Mouse (Mus musculus) embryonic facial prominence, embryonic 15.5 days (tissue): ENCODE results near the gene Mcu. TPM values are rescaled to one million over a fixed set of nuclear protein-coding genes. Genes with fewer than 3 reads are reported as not detected.

Experiments
- ATAC-seq: fragments of 200-750 bp; cut with Nextera tagmentation; 2 replicates; pipeline ENCODE4 v1.8.0; 2017; ENCODE audit warnings: low read depth, moderate TSS enrichment; ENCODE audit not compliant: insufficient number of reproducible peaks, low FRiP score, low TSS enrichment
- H3K27ac ChIP-seq: fragments of 300-500 bp; sonication (generic); replicated peaks from 2 replicates; pipeline ENCODE4 v1.5.1; 2015; ENCODE audit warnings: mild to moderate bottlenecking, inconsistent platforms
- H3K27me3 ChIP-seq: fragments of 300-500 bp; sonication (generic); 2 replicates; pipeline ENCODE4 v1.6.1; 2015; ENCODE audit warnings: inconsistent platforms
- H3K36me3 ChIP-seq: fragments of 300-500 bp; sonication (generic); 2 replicates; pipeline ENCODE4 v1.6.1; 2015; ENCODE audit warnings: mild to moderate bottlenecking, inconsistent platforms
- H3K4me1 ChIP-seq: fragments of 300-500 bp; sonication (generic); 2 replicates; pipeline ENCODE4 v1.6.1; 2015; ENCODE audit warnings: inconsistent platforms
- H3K4me2 ChIP-seq: fragments of 300-500 bp; sonication (generic); replicated peaks from 2 replicates; pipeline ENCODE4 v1.6.1; 2015; ENCODE audit warnings: mild to moderate bottlenecking, inconsistent platforms
- H3K4me3 ChIP-seq: fragments of 300-500 bp; sonication (generic); replicated peaks from 2 replicates; pipeline ENCODE4 v1.5.1; 2015; ENCODE audit warnings: mild to moderate bottlenecking, inconsistent platforms
- H3K9ac ChIP-seq: fragments of 300-500 bp; sonication (generic); 2 replicates; pipeline ENCODE4 v1.6.1; 2015; ENCODE audit warnings: inconsistent platforms
- H3K9me3 ChIP-seq: fragments of 300-500 bp; sonication (generic); replicated peaks from 2 replicates; pipeline ENCODE4 v1.6.1; 2016; ENCODE audit warnings: inconsistent platforms
- WGBS: fragments of 180-500 bp; shearing (Covaris S2); methylation state at CpG from one replicate; pipeline ENCODE4 v1.1.7; 2015; 5-methylcytosine and 5-hydroxymethylcytosine counted together
- polyA plus RNA-seq: library from polyadenylated mRNA; unstranded; fragments of >200 nt; fragmentation: Nextera tagmentation; extraction: Ambion mirVana; gene quantifications from 2 replicates; pipeline ENCODE4 v1.2.1, GENCODE M21; 2015

Mcu gene
- polyA plus RNA-seq, 1 experiment from 2014 or later: 40.7 TPM

DNA sequence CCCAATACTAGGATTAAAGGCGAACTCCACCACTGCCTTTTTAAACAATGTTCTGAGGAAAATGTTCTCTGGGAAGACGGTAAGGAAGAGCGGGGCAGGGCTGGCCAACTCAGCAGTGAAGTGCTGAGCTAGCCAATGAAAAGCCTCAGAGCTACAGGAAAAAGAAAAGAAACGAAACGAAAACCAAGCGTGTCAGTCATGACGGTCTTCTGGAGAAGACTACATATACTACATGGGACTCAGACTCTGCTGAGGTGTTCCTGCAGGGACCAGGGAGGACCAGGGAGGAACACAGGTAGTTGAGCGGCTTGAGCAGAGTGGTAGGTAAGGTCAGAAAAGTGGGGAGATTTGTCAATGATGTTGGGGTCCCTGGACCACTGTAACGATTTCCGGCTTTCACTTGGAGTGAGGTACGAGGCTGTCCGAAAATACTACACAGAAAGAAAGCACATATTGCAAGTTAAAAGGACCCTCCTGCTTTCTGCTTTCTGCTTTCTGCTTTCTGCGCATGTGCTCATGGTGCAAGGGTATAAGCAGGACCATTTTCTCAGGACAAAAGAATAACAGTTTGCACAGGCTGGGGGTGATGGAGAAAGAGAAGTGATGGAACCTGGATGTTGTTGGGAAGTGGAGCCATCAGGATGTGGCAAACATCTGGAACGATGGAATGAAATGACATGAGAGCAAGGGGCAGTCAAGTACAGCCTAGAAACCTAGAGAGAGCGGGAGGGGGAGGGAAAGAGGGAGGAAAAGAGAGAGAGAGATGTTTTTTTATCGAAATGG is 20.4 kb upstream of the Mcu start:
- H3K27me3 ChIP-seq: no peaks in the 10 kb centered on the region
- peak; percentile 39; the same call in 1 of the 2 replicates for ATAC-seq
- H3K9me3 ChIP-seq: no peaks in the 10 kb centered on the region
- H3K4me3 ChIP-seq: peak overlapping the region; percentile 33
- H3K36me3 ChIP-seq: no peaks in the 10 kb centered on the region
- H3K9ac ChIP-seq: no peak overlapping the region
- 47% methylated on average over 16 of the region's 16 CpGs for WGBS
- peaks cover 18% of the 10 kb centered on the region; the same call in 1 of the 2 replicates for H3K4me1 ChIP-seq
- peak overlapping the region; percentile 30 for H3K4me2 ChIP-seq
- H3K27ac ChIP-seq: peak overlapping the region; percentile 82

DNA sequence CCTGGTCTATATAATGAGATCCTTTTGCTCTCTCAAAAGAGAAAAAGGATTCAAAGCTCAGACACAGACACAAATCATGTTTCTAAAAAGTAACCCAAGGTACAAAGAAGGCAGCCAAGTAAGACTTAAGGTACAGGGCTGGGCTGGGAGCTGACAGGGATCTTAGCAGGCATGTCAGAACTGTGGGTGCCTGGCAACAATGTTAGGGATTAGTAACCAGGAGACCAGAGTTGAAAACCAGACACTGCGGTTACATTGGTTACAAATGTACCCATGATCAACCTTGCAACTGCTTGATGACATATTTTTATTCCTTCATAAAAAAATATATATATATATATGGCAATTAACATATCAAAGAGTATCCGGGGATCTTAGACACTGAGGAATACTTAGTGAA is 19.6 kb upstream of the Mcu start:
- ATAC-seq: no peak
- 70% methylated on average over 2 of the region's 2 CpGs for WGBS
- no peak overlapping the region; the same call in 1 of the 2 replicates for H3K27ac ChIP-seq

DNA sequence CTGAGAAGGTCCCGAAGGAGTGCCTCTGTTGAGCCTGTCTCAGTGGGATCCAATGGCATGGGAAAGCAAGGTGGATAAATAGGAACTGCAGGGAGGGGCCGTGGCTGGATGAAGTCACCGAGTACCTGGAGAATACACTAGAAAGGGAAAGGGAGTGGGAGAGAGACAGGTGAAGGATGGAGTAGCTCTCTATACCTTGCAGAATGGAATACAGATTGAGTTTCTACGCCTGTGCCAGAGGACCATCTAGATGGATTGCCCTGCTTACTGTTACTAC is 13.0 kb upstream of the Mcu start:
- H3K9ac ChIP-seq: no peak overlapping the region
- ATAC-seq: no peak
- no peak overlapping the region for H3K27ac ChIP-seq
- no peak overlapping the region for H3K4me3 ChIP-seq
- H3K4me2 ChIP-seq: no peak overlapping the region
- WGBS: 82% methylated on average over 4 of the region's 4 CpGs
- no peaks in the 10 kb centered on the region for H3K36me3 ChIP-seq
- no peaks in the 10 kb centered on the region for H3K9me3 ChIP-seq
- H3K27me3 ChIP-seq: no peaks in the 10 kb centered on the region
- H3K4me1 ChIP-seq: 0 out of 2 replicates have a peak, but pooled peaks cover 3% of the 10 kb centered on the region

More for the DNA sequence above, 19.6 kb upstream of the Mcu start:
- Histone ChIP-seq H3K4me2 (no peak overlapping the region), H3K4me3 (no peak overlapping the region), H3K9me3 (no peaks in the 10 kb centered on the region), H3K9ac (no peak overlapping the region), H3K4me1 (peaks cover 18% of the 10 kb centered on the region; the same call in 1 of the 2 replicates), H3K36me3 (no peaks in the 10 kb centered on the region), H3K27me3 (no peaks in the 10 kb centered on the region)

DNA sequence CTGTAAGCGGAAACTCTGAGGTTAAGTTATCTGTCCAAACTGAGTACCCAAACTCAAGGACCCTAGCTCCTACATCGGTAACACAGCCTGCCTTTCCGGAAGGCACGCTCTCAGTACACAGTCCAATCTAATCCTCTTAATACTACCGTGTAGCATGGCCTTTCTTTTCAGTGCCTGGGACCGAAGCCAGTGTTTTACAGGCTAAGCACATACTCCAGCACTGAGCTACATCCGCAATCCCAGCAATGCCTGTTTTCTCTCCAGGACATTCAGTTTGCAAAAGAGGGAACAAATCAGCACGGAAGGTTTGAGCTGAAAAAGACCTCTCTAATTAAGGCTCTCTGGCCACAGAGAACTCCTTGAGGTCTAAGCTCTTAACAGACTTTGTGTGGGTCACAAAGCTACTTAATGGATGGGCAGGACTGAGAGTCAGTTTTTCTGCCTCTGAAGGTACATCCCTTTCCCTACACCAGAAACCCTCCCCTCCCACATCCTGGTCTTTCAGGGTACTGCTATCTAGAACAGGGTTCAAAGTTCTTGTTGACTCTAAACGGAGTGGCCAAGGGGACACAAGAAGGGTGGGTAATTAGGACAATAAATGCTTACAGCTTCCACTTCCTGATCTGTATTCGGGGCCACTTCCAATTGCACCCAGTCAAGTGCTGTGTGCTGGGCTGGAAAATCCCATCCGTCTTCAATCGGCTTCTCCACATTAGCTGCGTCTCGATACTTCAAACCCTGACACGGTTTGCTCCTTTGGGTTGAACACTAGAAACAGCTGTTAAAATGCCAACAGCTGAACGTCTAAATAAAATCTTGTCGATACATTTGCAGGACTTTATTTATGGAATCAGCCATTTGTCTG is 12.4 kb upstream of the Mcu start:
- ATAC-seq: no peak
- Histone ChIP-seq H3K4me1 (0 out of 2 replicates have a peak, but pooled peaks cover 3% of the 10 kb centered on the region), H3K4me2 (no peak overlapping the region), H3K9me3 (no peaks in the 10 kb centered on the region), H3K36me3 (no peaks in the 10 kb centered on the region), H3K27me3 (no peaks in the 10 kb centered on the region), H3K27ac (0 out of 2 replicates have a peak overlapping the region, but pooled peaks have one; percentile 23), H3K4me3 (no peak overlapping the region), H3K9ac (no peak overlapping the region)
- WGBS: 56% methylated on average over 17 of the region's 17 CpGs

DNA sequence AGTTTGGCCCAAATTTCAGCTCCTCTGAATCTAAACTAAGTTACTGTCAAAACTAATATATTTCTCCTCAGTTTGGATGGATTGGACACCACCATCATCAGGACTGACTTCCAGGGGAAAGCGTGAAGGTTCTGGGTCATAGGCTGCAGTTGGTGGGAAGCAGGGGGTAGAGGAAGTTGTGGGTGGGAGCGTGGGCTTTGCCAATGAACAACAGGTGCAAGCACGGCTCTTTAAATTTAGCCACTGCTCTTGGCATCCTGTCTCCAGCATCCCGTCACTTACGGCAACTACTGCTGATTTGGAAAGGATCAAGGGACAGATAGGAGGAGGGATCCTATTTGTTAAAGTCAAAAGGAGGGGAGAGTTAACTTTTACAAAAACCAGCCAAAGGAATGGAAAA is 7.0 kb upstream of the Mcu start:
- no peak overlapping the region for H3K4me3 ChIP-seq
- no peak overlapping the region for H3K9ac ChIP-seq
- H3K4me2 ChIP-seq: no peak overlapping the region
- no peak for ATAC-seq
- H3K36me3 ChIP-seq: no peaks in the 10 kb centered on the region
- no peaks in the 10 kb centered on the region for H3K27me3 ChIP-seq
- no peaks in the 10 kb centered on the region for H3K9me3 ChIP-seq
- 56% methylated on average over 5 of the region's 5 CpGs for WGBS
- no peaks in the 10 kb centered on the region for H3K4me1 ChIP-seq
- no peak overlapping the region for H3K27ac ChIP-seq

DNA sequence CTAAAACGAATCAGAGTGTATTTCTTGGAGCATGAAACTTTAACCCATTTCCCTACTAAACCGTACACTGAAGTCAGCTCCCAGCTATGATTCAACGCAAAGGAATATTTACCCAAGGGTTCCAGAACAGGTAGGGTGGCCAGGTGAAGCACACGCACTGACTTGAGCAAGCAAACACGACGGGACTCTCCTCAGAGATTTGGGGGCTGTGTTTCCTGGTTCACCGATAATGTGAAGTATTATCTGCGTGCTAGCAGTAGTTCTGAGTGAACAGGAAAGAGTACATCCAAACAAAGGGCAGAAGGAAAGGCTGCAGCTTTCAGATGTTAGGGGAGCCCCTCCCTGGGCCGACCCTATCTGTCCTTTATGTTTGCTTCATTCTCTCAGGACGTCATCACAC is 4.9 kb upstream of the Mcu start:
- no peak for ATAC-seq
- Histone ChIP-seq H3K36me3 (no peaks in the 10 kb centered on the region), H3K4me2 (no peak overlapping the region), H3K4me3 (no peak overlapping the region), H3K4me1 (peaks cover 6% of the 10 kb centered on the region), H3K27me3 (no peaks in the 10 kb centered on the region), H3K9ac (no peak overlapping the region), H3K9me3 (no peaks in the 10 kb centered on the region), H3K27ac (no peak overlapping the region)
- 61% methylated on average over 10 of the region's 10 CpGs for WGBS

DNA sequence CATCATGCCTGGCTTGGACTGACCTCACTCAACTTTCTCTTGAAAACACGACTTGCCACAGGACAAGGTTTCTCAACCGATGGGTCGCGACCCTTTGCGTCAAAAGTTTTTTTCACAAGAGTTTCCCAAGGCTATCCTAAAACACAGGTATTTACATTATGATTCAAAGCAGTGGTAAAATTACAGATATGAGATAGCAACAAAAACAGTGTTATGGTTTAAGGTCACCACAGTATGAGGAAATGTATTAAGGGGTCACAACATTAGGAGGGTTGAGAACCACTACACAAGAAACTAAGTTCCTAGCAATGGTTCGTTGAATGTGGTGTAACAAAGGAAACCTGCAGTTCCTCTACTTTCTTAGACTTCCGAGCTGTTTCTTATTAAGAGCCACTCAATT is 1.3 kb upstream of the Mcu start:
- 82% methylated on average over 7 of the region's 7 CpGs for WGBS
- no peak overlapping the region for H3K4me2 ChIP-seq
- ATAC-seq: no peak
- no peak overlapping the region for H3K4me3 ChIP-seq
- H3K36me3 ChIP-seq: no peaks in the 10 kb centered on the region
- peaks cover 24% of the 10 kb centered on the region for H3K4me1 ChIP-seq
- H3K27ac ChIP-seq: no peak overlapping the region
- H3K9ac ChIP-seq: no peak overlapping the region
- H3K27me3 ChIP-seq: no peaks in the 10 kb centered on the region
- no peaks in the 10 kb centered on the region for H3K9me3 ChIP-seq

DNA sequence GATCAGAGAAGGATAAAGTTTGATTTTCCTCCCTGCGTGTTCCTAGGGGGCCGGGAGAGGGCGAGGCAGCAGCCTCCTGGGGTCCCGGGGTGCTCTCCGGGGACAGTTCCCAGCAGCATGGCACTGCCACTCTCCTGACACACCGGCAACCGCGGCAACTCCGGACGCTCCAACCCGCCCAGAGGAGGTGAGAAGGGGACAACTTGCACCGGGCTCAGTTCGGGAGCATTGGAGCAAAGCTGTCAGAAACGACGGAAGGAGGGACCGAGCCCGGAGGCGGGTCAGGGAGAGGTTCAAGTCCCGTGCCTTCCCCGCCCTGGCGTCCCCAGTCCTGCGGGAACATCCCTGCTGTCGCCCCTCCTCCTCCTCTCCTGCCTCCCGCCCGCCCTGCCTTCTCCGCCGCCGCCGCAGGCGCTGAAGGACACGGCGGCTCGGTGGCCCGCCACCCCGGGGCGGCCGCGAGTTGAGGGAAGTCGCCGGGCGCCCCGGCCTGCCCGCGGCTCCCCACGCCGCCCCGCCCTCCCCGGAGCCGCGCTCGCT is 441 bp downstream of the Mcu start, which contains the start of gene Gm10322:
Gm10322 (plus strand) TSS at position 83 of the 540 bp plus-strand sequence.
- Histone ChIP-seq H3K4me1 (peaks cover 24% of the 10 kb centered on the region), H3K27me3 (no peaks in the 10 kb centered on the region), H3K27ac (peak within 1 kb of the TSS; percentile 73), H3K4me2 (peak within 1 kb of the TSS; percentile 74), H3K36me3 (no peaks in the 10 kb centered on the region), H3K9me3 (no peaks in the 10 kb centered on the region), H3K9ac (peak within 1 kb of the TSS; percentile 63), H3K4me3 (peak within 1 kb of the TSS; percentile 66)
- peak; percentile 83 for ATAC-seq
- WGBS: 0% methylated on average over 28 of the region's 51 CpGs

DNA sequence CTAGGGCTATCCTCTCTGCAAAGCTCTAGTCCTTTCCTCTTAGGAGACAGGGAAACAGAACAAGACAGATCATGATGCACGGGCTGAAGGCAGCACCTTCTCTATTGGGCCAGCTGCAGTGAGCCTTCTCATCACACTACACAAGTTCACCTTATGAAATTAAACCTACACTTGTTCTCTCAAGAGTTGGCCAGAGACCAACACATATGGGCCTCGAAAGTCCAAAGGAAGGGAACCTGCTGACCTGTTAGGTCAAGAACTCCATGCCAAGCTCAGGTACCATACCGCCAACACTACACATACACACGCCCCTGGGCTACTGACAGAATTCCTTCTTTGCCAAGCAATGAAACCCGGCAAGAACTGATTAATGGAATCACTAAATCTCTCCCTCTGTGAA is 1.1 kb downstream of the Mcu start:
- H3K9me3 ChIP-seq: no peaks in the 10 kb centered on the region
- no peaks in the 10 kb centered on the region for H3K36me3 ChIP-seq
- H3K4me1 ChIP-seq: peaks cover 24% of the 10 kb centered on the region
- no peaks in the 10 kb centered on the region for H3K27me3 ChIP-seq
- no peak for ATAC-seq
- H3K4me2 ChIP-seq: peak overlapping the region; percentile 74
- no peak overlapping the region for H3K27ac ChIP-seq
- 28% methylated on average over 5 of the region's 5 CpGs for WGBS
- peak overlapping the region; percentile 66 for H3K4me3 ChIP-seq
- H3K9ac ChIP-seq: peak overlapping the region; percentile 63; the same call in 1 of the 2 replicates

DNA sequence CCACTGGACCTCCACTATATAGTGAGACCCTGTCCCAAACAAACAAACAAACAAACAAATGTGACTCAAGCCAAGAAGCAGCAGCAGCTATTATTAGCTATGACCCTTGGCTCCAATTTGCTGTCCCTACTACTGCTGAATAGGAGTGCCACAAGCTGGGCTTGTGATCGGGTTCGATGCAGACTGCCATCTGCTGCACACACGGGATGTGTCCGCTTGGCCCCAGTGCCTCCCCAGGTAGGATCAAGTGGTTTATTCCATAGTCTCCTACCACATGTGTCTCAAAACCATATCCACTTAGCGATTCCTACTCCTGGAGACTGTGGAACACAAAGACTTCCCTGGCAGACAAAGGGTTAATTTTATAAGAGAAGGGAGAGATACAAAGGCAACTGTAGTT is 2.4 kb downstream of the Mcu start:
- Histone ChIP-seq H3K4me1 (peaks cover 24% of the 10 kb centered on the region), H3K9me3 (no peaks in the 10 kb centered on the region), H3K9ac (no peak overlapping the region), H3K27me3 (no peaks in the 10 kb centered on the region), H3K27ac (no peak overlapping the region), H3K4me3 (no peak overlapping the region), H3K4me2 (no peak overlapping the region), H3K36me3 (no peaks in the 10 kb centered on the region)
- no peak for ATAC-seq
- WGBS: 82% methylated on average over 5 of the region's 5 CpGs

DNA sequence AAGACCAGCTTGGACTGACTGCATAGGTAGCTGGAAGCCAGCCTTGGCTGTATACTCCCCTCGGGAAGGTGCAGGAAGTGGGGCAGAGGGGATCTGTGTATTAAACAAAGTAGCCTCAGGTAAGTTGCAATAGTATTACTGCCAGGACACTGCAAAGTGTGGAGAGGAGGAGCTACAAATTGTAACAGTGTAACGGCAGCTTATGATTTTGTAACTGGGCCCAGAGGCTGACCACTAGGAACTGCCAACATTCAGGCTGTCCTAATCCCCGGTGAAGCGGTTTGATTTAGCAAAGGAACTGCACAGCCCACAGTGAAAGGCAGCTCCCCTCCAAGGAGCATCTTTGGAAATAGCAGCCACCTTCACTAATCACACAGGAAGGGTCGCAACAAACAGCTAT is 3.2 kb downstream of the Mcu start:
- H3K4me1 ChIP-seq: peaks cover 24% of the 10 kb centered on the region
- ATAC-seq: no peak
- H3K4me3 ChIP-seq: no peak overlapping the region
- no peaks in the 10 kb centered on the region for H3K27me3 ChIP-seq
- 69% methylated on average over 5 of the region's 5 CpGs for WGBS
- no peak overlapping the region for H3K4me2 ChIP-seq
- no peak overlapping the region for H3K27ac ChIP-seq
- no peaks in the 10 kb centered on the region for H3K9me3 ChIP-seq
- no peaks in the 10 kb centered on the region for H3K36me3 ChIP-seq
- H3K9ac ChIP-seq: no peak overlapping the region
